Mouse (Mus musculus) cerebellum, adult 18-20 months (tissue): ENCODE results near the gene Pak2.
A peak's percentile ranks its signal among the peaks of the same experiment; 100 is the strongest.
"Not testable (repeated sequence)": the region's sequence is repeated elsewhere in the genome, so short reads cannot be mapped to it uniquely, and the experiment has no call there.

Source experiments
- DNase-seq, 2 experiments: peaks; one replicate each; pipeline ENCODE4 v3.0.0; 2021

Gene Pak2

GRCm38 (mm10) chr16:32087629-32088443 is 8.7 kb upstream of the Pak2 start:
- DNase-seq: no peak

DNA sequence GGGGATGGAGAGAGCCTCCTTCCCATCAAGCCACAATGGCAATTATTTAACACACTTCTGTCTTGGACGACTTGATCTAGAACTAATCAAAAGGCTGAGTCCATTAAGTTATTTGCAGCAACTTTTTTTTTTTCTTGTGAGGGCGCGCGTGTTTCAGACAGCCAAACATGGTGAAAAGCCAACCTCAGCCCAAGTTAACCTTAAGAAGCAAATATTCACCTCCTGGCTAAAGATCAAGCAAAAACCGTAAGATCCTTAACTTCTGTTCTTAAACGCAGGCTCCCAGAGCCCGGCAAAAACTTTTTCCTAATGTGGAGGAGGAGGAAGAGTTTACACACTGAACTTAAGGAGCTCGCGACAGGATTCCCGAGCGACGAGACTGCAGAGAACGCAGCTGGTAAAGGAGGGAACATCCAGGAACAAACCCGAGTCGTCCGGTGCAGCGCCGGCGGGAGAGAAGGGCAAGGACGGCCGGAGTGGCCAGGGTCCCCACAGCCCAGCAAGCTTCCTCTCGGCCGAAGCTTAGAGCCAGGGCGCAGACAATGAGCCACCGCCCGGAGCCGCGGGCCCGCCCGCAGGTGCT is 643 bp downstream of the Pak2 start:
- DNase-seq: no peak

DNA sequence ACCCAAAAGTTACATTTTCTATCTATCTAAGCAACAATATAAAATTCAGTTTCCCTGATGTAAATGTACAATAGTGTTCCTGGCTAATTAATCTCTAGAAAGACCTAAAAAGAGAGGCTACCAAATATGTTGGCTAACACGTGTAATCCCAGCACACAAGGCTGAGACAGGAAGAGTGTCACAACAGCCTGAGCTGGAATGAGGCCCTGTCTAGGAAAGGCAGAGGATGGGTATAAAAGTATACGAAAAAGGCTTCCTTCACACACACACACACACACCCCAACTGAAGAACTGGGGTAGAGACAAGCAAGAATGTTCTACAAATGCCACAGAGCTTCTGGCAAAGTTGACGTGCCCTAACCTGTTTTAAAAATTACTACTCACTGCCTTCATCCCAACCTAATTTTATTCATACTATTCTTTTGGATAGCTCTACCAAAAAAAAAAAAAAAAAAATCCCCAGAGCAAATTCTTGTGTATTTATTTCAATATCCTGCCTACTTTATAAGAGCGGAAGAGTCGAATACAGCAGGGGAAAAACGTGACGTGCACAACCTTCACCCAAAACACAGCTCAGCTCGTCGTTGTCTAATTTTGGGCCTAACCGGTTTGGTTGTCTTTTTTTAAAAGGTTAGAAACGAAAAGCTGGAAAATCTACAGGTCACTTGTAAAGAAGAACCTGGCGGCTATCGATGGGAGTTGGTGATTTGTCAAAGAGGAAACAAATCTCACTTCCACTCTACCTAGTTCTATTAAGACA is 1.3 kb downstream of the Pak2 start:
- no peak for DNase-seq

DNA sequence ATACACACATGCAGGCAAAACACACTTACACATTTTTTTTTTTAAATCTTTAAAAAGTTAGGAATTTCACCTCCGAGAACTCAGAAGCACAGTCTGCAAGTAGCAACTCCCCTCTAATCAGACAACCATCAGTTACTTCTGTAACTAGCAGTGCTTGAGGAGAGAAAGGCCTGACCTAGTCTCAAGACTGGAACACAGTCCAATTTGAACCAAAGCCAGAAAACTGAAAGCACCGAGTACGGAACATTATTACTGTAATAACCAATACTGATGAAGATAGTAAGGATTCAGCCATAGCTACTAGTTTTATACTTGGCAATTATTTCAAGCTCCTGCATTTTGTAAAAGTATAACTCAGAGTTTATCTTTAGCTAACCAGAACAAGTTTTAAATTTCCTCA is 2.7 kb downstream of the Pak2 start:
- no peak for DNase-seq

- DNase-seq: no peak
Observed at GRCm38 (mm10) chr16:32075762-32076161, 3.4 kb downstream of the Pak2 start.

DNA sequence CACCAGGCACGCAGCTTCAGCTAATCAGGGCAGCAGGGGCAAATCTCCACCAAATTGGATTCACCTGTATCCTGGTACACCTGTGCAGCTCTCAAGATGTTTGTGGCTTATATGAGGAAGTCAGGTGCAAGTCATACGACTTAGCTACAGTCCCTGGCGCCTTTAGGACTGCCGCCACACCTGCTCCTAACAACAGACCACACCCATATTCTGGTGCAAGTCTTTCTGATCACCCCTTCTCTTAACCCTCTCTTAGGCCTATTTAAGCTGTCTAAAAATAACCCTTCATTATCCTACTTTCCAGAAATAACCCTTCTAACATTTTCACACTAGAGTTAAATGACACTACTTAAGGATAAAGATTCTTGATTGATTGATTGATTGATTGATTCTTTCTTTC is 9.1 kb downstream of the Pak2 start:
- DNase-seq: not testable (repeated sequence)

DNA sequence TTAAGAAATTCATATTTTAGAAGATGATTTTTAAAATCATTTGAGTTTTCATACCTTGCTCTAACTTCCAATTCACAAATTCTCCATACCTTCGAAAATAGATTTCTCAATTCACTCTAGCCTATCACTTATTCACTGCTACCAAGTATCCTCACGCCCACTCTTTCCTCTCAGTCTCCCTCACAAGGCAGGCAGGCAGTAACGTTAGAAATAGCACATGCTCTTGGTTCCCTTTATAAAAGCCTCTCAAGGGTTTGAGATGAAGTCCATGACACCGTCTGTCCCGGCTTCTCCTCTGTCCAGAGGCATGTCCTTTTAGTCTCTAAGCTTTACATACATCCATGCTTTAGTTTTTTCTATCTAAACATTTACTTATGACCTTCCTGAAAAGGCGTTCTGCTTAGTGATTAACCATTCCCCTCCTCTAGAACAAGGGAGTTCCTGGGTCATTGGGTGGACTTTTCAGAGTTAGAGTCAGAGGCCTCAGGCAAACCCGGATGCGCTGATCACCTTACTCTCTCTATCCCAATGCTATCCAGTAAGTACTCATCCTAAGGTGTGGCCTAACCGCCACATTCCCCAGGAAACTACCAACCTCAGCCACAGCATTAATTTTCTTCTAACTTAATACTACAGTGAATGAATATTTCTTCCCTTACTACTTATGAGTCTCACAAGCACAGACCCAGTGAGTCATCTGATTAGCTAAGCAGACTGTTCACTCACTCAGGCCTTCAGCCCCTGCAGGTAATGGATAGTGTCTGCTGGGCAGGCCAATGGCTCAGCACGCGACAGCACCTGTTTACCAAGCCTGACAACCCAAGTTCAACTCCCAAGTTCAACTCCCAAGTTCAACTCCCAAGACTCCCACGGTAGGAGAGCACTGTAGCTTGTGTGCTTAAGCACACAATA is 10.5 kb downstream of the Pak2 start:
- DNase-seq: no peak

DNA sequence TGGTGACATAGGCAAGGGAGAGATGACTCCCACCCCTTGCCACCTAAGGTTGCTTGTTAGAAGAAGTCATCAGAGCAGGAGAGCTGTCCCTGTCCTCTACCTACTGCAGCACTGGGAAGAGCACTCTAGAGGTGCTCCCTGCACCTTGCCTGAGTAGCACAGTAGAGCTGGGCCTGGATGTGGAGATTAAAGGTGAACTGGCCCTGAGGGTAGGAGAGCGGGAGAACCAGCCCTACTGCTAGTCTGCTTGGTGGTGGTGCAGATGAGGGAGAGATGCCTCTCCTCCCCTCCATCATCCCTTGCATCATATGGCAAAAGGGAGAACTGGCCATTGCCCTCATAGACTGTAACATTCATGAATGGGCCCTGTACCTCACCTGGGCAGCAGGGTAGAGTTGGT is 12.2 kb downstream of the Pak2 start:
- DNase-seq: no peak

GRCm38 (mm10) chr16:32063900-32064299 is 15.2 kb downstream of the Pak2 start:
- no peak for DNase-seq

DNA sequence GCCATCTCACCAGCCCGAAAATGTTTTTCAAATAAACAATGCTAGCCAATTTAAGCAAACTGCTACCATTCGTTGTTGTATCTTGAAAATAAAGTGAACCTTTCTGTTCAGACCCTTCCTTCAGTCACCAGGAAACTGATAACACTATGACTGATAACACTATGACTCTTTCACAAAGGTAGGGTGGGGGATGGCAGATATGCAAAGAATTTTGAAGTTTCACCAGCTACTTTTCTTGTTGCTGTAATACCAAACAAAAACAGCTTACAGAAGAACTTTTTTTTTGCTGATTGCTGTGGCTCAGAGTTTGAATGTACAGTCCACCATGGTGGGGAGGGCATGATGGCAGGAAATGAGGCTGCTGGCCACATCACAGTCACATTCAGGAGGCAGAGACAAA is 16.9 kb downstream of the Pak2 start:
- no peak for DNase-seq

GRCm38 (mm10) chr16:32059840-32060523 is 19.2 kb downstream of the Pak2 start:
- DNase-seq: no peak

GRCm38 (mm10) chr16:32058817-32059216 is 20.3 kb downstream of the Pak2 start:
- no peak for DNase-seq

GRCm38 (mm10) chr16:32042367-32042766 is 36.8 kb downstream of the Pak2 start:
- DNase-seq: no peak

GRCm38 (mm10) chr16:32019678-32020077 is 59.5 kb downstream of the Pak2 start:
- no peak for DNase-seq

GRCm38 (mm10) chr16:32010330-32010729 is 68.8 kb downstream of the Pak2 start:
- no peak for DNase-seq

DNA sequence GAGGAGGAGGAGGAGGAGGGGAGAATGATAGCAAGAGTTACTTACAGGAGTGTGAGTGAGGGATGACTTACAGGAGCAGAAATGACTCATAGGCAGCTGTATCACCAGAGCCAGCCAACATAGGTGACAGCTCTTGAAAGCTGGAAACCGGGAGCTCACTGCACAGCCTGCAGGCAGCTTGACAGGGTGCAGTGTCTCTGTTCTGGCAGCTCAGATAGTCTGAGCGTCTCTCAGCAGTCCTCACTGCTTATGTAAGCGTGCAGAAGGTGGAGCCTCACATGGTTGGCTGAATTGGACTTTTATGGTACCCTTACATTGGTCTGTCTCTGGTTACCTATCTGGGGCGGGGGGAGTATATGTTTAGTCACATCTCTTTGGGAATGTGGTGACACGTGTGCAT is 69.2 kb downstream of the Pak2 start:
- DNase-seq: no peak

GRCm38 (mm10) chr16:32008529-32009293 is 70.4 kb downstream of the Pak2 start:
- DNase-seq: no peak

- DNase-seq: no peak
Observed at GRCm38 (mm10) chr16:32004731-32005130, 74.4 kb downstream of the Pak2 start.

GRCm38 (mm10) chr16:32002509-32003477 is 76.3 kb downstream of the Pak2 start, which contains the start of gene Senp5:
Senp5 (minus strand) TSS chr16:32003287.
- peak; percentile 93 to 94 for DNase-seq

DNA sequence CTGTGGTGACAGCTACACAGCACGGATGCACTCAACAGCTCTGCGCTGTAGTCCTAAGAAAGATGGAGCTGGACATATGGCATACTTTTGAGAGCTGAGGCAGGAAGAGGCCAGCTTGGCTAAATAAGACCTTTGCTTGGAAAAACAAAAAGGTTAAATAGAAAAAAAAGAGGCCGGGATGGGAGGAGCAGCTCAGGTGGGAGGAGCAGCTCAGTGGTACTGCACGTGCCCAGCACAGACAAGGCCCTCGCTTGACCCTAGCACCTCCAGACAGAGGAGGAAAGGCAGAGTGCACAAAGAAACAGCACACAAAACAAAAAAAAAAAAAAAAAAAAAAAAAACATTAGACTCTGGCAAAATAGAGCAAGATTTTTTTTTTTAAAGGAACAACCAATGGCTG is 82.8 kb downstream of the Pak2 start:
- no peak for DNase-seq
